Mouse (Mus musculus) thymus, postnatal 25 days (tissue): ENCODE data around the gene 5730522E02Rik.
A peak's percentile ranks its signal among the peaks of the same experiment; 100 is the strongest.

Experiments
- DNase-seq: peaks from one replicate; pipeline ENCODE4 v3.0.0; 2022

The 5730522E02Rik gene

DNA sequence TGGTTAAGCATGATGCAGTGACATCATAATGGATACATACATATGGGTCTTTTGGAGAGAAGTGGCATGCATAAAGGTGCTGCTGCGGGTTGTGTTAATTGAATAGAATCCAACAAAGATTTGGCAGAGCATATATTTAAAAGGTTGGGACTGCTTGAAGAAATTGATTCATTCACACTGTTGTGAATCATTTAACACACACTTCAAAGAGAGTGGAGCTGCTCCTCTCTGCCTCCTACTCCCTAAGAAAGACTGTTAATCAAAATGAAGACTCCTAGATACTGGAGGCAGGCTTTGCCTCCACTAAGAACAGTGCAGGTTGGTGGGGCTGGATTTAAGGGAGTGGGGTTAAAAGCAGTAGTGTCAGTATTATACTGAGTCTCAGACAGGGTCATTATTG lies 218.3 kb downstream of the 5730522E02Rik start:
- DNase-seq, result no peak

DNA sequence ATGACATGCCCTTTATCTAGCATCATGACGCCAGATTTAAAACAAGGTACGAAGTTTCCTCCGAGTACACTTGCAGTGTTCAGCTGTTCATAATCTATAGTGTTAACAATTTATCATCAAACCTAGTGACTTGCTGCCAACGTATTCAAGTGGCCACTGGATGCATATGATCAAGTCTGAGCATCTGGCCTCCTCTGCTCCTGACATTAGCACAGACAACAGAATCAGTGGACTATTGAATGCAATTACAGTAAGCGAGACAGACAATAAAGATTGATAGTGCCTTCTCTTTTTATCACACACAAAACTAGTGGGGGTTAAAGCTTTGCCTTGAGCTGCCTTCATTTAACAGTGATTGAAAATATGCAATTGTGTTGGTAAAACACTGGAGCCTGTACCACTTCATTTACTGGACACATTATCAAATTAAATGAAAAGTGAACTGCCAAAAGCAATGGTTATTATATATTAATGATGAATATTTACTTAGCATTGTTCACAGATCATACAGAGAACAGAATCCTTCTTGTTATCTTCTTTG lies 231.8 kb downstream of the 5730522E02Rik start:
- no peak for DNase-seq

DNA sequence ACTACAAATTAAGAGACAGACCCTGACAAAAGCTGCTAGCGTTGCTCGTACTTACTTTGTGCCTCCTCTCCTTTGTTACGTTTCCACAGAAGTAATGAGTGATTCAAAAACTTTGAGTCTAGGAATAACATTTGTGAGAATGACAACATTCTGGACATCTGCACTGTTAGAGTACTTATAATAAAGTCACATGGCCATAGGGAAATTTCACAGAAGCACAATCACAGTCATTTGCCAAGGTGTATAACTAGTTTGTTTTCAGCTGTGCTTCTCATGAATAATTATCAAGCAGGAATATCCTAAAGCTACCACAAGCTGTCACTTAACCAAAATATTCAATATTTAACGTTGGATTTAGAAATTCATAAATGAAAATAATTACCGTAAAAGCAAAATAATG lies 269.1 kb downstream of the 5730522E02Rik start:
- DNase-seq, result no peak

DNA sequence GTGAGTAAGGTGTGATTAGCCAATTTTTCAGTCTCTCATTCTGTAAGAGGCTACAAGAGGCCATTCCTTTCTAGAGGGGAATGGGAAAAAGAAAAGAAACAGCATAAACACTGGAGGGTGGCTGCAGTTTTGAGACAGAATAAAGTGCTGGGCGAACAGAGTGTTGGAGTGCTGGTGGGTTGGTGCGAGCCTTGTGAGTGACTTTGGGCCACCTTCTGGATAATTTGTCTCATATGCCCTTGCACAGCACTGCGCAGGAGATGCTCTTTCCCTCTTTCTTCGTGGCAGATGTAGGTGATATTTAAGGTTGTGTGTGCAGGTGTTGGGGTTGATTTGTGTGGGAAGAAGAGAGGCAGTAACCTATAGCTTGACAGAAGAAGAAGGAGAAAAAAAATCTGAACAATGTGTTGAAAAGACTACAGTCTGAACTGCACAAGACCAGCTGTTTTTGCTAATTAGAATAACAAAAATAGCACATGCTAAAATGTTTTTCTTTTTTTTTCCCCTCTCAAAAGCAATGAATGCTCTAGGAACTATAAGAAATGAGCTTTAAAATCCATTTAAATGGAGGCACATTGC lies 269.8 kb downstream of the 5730522E02Rik start:
- DNase-seq, result no peak

DNA sequence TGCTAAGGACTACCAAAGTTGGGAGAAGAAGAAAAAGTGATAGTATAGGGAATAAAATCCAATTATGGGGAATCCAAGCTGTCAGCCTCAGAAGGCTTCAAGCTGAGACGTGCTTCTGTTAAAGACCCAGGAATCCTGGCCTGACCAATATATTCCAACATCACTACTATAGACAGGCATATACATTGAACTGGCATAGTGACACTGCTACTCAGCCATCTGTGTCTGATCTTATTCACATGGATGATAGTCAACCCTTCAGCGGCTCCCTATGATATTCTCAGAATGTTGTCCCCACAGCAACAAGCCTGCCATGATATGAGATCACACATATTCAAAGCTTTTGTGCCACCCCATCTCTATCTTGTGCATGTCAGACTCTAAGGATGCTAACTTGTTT lies 284.3 kb downstream of the 5730522E02Rik start:
- no peak for DNase-seq

DNA sequence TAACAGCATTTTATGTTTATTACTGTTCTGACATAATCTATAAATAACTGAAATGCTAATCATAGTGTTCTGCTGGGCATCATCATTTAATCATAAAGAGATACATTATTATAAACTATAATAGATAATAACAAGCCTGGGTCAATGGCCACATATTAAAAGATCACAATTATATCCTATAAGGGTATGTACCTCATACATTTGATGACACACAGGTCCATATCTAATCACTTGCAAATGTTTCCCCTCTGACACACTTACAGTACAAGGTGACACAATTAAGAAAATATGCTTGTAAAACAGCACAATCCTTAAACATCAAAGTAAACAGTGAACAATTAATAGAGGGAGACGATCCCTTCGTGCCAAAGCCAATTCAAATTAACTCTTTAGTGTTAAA lies 308.2 kb downstream of the 5730522E02Rik start:
- DNase-seq, result no peak

DNA sequence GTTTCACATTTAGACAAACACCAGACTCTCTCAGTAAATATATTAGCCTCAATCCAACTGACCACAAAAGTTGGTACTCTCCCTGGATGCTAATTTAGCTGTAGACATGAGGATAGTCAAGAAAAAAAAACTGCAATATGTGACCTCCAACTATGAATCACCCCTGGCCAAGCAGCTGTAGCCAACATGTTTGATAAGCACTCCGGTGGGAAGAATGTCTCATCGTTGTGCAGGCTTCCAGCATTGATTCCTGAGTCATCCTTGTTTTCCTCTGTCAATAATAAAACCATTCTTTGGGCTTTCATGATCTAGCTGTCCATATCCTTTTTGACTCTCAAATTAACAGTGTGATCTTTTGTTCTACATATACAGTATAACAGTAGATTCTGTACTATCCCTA lies 308.9 kb downstream of the 5730522E02Rik start:
- DNase-seq, result no peak

DNA sequence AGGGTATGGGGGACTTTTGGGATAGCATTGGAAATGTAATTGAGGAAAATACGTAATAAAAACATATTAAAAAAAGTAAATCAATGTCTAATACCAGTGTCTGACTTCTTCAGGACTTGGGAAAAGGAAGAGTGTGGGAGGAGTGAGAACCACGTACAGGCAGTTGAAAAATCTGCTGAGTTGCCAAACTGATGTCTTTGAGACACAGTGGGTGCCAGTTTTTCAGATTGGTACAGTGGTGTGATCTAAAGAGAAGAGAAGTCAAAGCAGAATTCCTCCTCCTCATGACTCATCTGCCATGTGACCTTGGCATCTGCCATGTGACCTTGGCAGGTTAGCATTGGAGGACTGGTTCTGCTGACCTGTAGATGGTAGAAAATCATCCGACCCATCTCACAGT lies 316.7 kb downstream of the 5730522E02Rik start:
- no peak for DNase-seq

DNA sequence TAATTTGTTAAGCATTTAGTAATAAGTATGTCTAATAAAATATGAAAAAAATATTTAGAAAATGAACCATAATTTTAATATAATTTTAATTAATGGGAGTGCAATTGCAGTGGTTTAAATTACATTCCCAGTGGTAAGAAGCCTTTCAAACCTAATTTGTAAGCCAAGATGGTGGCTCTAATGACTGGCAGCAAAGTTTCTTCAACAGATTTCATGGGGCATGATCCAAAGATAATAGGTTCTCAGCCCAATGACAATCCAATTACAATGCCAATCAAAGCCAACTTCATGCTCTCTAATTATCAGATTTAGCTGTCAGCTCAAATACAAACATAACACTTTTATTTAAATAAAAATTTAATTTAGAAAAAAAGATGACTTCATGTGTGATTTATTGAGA lies 337.6 kb downstream of the 5730522E02Rik start:
- DNase-seq, result no peak

DNA sequence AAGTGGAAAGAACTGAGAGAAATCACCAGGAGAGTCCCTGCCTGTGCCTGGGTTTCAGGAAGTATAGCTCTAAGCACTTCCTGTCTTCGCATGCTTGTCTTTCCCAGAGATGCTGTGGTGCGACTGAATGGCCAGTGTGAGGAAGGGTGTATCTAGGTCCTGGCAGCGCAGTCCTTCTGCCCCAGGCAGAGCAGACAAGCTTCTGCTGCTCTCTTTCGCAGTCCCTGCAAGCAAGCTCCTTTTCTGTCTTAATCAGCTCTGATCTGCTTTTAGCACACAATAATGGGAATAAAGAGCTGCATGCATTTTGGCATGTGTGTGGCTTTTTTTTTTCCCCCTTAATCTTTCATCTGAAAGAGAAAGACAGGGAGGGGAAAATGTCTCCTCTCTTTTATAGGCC lies 338.2 kb downstream of the 5730522E02Rik start:
- no peak for DNase-seq

DNA sequence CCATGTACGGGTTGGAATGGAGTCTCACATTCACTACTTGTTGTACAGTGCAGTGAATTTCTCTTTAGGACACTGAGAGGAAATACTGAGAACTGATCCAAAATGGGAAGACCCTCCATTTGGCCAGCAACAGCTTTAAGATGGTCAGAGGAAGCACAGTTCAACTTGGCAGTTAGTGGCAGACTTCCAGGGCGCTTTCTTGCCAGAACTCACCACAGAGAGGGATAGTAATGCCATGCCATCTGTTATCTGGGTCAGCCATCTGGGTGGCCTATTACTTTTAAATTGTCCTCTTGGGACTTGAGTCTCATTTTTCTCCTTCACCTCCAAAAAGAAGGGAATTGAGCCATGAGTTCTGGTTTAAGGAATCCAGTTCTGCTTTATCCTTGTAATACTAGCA lies 344.3 kb downstream of the 5730522E02Rik start:
- DNase-seq, result no peak

DNA sequence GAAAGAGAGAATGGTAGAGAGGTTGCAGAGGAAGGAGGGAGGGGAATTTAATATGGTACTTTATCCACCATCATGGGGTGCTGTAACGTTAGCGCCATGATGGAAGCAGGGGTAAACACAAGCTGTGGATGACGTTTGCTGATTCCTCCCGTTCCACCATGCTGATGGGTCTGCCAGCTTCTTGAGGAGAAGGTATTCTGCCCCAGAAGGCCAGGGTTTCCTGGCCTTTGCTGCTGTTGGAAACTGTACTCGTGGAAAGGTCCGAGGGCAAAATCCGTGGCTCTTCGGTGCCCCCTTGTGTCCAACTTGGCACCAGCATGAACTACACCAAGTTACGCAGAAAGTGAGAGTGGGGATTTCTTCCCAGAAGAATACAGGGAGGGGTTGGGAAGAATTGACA lies 347.9 kb downstream of the 5730522E02Rik start:
- peak; percentile 17 for DNase-seq

DNA sequence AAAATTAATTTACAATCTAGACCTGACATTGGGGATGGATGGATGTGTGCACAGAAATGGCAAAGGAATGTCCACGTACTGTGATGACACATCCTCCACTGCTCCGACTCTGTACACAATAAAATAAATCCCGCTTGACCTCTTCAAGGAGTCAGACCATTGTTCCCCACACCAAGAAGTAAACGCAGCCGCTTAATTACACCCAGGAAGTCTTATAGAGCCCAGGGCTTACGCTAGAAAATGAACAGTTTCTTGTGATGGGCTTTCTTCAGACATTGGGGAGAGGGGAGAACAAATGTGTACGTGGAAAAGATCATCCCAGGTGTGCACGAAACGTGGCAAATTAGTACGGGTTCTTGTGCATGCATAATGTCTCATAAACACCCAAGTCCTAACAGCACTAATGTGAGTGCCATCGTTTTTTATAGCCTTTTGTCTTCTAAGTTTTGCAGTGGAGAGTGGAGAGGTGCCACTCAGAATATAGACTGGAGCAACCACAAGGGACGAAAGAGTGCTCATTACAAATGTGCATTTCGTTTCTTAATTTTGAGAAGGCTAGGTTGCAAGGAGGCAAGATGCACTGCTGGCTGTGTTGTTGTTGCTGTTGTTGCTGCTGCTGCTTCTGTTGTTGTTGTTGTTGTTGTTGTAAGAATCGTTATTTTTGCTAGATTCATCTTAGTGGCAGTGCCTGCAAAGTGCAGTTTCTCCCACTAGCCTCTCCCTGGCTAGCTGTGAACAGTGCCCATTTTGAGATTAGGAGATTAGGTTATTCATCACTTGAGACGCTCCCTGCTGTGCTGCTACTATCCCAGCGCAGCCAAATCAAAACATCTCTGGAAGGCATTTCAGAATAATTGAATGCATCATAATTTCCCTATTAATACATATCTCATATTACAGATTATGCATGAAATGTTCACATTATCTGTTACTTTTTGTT lies 353.7 kb downstream of the 5730522E02Rik start:
- DNase-seq, result no peak

DNA sequence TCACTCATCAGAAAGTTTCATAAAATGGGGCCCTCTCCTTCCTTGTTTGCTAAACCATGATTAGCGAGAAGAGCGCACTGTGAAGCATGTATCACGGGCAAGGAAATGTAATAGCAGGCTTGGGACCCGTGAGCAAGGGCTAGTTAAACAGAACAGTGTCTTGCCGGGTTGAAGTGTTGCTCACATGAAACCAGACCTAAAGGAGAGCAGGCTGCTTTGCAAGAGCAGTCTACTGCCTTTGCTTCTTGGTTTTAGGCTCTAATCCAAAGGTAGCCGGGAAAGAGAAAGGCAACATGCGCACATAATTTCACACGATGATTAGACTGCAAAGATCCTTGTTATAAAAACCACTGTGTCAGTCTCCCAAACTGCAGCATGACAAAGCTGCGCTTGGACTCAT lies 354.8 kb downstream of the 5730522E02Rik start:
- no peak for DNase-seq

DNA sequence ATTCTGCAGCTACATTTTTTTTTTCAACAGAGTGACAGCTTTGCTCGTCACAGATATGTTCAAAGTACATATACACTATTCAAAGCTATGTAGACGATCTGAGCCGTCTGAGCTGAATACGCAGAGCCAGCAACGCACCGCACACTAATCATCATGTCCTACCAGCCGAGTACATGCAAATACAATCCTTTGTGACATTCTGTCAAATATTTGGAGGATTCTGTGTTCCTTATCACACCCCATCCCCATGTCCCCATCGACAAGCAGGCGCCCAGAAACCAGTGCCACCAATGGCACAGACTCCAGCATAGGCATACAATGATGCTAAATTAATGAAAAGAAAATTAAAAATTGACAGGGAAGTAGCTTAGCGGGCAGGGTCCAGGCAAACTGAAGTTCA lies 356.3 kb downstream of the 5730522E02Rik start:
- no peak for DNase-seq

DNA sequence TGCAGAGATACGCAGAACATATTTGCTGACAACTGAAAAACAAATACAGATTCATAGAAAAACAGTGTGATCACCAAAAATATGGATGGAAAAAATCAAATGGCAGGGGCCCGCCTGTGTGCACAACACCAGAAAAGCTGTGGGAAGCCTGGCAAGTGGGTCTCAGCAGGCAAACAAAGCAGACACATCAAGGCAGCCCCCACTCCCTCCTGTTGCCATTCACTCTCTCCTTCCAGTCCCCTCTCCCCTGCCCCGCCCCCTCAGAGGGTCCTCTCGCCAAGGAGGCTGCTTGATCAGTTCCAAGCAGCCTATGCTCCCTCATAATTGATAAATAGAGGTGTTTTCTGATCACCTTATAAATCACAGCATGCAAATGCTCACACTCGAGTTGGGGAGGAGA lies 357.5 kb downstream of the 5730522E02Rik start:
- DNase-seq, result no peak

DNA sequence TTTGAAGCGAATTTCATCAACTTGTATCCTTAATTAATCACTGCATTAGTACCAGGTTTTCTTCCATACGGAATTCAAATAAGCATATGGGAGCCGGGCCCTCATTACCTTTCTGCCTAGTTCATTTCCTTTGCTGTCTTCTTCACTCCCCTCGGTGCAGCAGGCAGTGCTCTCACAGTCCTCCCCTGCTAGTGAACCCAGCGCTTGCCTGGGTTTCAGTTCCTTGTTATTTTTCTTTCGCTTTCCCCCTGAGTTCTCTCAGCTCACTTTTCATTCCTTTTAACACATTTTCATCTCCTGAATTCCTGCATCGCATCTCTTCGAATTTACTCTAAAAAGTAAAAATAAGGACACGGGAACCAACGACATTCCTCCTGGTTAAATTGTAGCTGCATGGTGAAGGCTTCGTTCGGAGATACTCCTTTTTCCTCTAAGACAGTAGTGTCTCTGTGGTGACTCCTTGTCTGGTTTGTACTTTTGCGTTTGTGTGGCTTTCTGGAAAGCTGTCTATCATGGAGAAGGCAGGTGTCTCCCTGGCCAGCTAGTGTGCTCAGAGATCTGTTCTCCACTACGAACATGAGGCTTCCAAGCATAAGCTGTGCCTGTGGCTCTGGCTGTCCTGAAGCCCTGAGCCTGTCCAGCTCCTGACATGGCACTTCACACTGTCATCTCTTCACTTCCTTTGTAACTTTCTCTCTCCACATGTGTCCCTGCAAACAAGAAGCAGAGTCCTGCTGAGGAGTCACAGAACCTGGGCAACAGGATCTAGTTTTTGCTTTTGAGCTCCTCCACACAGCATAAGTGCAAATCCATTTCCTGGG lies 361.5 kb downstream of the 5730522E02Rik start:
- DNase-seq, result no peak

DNA sequence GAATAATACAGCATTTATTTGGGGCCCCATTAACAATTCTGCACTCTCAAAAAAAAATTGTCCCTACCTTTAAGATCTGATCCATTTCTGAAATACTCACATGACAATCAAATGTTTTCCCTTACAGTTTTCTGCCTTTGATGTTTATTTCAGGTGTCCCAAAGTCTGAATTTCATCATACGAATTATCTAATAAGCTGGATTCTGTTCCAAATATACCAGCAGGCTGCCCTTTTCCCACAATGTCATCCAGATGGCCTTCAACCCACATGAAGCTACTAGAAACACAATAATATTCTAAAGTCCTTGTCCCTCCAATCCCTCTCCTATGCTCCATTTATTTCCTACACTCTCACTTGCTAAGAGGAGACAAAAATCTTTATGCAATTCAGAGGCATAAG lies 372.1 kb downstream of the 5730522E02Rik start:
- DNase-seq, result no peak

DNA sequence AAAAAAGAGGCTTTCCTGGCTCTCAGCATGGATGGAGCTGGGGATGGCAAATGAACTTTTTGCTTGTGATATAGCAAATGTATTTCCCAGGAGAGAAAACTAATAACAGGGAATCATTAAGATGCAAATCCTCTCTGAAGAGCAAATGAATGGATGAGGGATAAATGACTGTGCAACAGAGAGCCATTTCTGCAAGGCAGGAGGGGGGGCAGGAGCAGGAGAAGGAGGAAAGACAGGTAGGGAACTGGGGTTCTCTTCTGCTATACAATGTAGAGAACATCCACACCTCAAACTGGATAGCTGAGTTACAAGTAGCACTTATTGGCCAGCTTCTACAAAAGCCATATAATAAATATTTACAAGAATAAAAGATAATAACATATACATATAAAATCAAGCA lies 390.8 kb downstream of the 5730522E02Rik start:
- no peak for DNase-seq

DNA sequence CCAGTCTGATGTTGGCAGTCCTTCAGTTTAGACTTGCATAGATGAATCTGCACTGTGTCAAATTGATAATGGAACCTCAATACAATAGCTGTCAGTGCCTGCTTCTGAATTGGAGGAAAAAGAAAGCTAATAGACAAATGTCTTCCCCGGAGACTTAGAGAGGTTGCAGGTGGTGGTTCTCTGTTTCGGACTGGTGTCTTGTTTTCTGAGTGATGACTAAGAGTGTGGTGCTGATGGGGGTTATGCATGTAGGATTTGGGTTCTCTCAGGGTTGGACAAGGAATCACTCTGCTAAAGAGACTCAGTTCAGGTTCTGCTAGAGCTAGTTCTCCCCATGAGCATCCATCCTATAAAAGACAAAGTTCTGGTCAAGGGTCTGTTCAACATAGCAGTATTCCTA lies 397.1 kb downstream of the 5730522E02Rik start:
- no peak for DNase-seq

DNA sequence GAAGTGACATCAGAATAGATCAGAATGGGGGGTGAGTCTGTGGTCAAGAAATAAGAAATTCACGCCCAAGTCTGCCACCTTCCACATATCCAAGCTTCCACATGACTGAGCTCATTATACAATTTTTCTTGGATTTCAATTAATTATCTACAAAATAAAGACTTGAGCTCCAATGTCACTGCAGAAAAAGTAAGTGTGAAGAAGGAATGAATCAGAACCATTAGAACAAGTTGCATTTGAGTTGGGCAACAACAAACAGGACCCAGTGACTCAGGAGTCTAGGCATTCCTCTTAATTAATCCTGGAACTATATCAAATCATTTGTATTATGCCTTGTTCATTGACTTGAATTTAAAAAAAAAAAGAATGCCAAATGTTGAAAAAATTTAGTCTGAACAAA lies 422.9 kb downstream of the 5730522E02Rik start:
- no peak for DNase-seq

DNA sequence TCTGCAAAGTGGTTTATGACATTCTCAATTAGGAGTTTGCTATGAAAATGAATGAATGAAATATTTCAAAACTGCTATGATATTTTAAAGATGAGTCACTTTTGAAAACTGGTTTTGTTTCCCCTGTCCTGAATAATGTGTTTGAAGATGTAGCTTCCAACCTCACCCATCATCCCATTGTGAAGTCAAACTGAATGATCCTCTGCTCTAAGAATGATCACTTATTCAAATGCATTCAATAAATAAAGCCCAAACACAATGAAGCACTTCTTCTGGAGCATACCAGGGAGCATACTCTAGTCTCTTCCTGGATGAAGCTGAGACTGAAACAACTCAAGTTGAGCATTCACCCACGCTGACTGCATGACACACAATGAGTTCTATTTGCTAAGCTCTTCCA lies 438.3 kb downstream of the 5730522E02Rik start:
- DNase-seq, result no peak

DNA sequence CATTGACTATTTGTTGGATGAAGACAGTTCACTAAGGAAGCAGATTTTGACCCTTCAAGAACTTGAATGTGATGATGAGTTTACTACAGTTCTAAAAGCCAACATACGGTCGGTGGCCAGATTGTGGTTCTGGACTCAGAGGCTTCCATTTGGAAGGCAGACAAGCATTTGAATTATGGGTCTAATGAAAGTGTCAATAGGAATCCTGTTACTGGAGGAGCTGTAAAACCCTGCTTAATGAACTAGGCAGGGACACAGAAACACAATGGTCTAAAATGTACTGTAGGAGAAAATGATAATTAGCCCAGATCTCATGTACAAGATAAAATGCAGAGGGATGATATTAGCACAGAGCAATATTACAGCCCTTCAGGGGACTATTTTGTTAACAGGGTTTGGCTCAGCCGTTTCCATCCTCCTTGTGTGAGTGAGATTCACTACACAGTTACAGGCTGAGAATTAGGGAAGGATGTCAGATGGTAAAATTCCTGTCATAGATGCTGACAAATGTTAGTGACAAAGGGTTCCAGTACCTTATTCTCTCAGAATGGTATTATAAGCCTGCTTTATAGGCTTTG lies 439.5 kb downstream of the 5730522E02Rik start:
- DNase-seq, result no peak
